Mouse (Mus musculus): ENCODE data around the gene Ubc.
A peak's percentile ranks its signal among the peaks of the same experiment; 100 is the strongest.

The Ubc gene

DNA sequence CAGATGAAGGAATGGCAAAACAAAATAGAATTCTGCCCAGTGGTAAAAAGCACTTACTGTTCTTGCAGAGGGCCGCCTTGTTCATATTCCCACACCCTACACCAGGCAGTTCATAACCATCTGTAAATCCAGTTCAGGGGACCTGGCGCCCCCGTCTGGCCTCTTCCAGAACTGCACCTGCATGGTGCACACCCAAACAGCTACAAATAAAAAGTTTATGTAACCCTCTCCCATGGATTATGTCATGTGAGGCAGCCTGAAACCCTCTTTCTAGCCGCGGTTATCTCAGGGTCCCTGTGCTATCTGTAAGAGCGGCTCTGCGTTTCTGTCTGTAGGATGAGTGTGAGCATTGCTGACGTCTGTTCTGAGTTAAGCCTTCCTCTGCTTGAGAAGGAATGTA, 41.5 kb downstream of the Ubc start:
- peak; percentile 76 for DNase-seq (ENCODE audit: low read depth)

DNA sequence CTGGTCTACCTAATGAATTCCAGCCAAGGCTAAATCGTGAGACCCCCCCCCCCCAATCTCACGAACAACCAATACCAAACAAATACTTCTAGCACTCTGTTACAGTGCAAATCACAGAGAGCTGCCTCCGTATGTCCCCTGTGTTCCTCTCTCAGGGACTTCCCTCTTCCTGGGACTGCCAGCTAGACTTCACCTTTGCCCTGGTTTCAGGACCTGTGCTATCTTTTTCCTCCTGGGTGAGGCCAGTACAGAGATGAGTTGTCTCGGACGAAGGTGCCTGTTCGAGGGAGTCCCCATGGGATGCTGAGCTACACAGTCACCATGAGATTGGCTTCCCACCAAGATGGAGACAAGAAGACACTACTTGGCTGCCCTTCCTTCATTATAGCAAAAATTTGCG, 41.9 kb downstream of the Ubc start:
- no peak for DNase-seq (ENCODE audit: low read depth)

DNA sequence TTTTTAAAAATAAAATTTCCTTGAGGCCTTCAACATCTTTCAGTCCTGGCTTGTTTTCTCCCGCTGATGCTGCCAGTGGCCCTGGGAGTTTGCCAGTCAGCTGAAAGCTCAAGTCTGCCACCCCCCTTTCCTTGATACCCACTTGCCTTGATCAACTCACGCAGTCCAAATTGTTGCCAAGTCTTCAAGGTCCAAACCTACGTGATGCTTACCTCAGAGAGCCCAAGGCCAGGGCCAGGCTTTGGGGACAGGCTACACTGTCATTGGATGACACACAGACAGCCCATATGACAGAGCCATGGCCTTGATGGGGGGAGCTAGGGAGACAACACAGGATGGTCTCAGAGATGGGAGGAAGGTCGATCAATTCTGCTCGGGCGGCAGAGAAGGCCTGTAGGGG, 45.7 kb downstream of the Ubc start:
- no peak for DNase-seq (ENCODE audit: low read depth)

DNA sequence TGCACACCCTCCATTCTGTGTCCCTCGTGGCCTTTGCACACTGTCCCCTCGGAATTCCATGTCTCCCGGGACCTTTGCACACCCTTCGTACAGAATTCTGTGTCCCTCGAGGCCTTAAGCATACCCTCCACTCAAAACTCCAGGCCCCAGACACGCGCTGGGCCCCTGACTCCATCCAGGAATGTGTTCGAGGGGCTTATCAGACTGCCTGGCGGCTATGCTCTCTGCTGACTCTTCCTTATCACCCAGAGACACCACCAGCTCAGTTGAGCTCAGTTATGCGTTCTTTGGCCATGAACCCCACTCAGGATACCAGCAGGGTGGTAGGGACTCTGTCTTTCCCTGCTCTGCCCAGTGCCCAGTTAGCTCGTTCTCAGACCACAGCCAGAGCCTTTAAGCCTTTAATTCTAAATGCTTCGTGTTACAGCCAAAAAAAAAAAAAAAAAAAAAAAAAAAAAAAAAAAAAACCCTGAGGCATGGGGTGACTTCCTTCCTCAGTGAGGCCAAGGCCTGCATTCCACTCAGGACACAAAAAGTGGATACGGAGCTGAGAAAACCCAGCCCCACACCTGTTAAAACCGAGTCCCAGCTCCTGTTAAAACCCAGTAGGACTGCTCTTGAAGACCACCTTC, 48.4 kb downstream of the Ubc start:
- no peak for DNase-seq (ENCODE audit: low read depth)

DNA sequence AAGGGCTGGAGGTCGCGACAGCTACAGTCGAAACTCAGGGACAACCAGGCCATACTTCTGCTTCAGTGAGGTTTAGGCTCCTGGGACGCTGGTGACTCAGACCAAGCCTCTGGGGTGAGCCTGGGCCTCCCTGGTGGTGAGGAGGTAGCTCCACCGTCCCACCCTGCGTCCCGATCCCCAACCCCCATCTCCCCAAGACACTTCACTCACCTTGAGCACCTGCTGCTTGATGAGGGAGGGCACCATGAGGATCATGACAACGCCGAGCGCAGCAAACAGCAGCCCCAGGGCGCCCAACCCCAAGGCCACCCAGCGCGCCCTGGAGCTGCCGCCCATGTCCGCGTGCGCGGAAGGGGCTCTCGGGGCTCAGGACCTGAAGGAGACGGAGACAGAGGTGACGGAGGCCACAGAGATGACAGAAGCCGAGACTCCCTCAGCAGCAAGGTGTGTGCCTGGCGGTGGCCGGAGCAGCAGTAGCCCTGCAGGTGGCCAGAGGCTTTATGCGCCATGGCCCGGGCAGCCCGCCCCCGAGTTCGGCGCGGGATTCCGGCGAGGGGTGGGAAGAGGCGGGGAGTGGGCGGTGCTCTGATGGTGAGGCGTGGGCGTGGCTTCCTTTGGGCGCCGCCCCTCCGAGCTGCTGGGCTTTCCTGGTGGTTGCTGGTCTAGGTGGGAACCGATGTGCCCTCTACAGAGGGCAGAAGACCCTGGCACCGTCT, 49.3 kb downstream of the Ubc start, which contains the start of gene Scarb1:
Scarb1 (minus strand) TSS at position 548 of the 716 bp plus-strand sequence.
- DNase-seq (ENCODE audit: low read depth) = peak; percentile 89

DNA sequence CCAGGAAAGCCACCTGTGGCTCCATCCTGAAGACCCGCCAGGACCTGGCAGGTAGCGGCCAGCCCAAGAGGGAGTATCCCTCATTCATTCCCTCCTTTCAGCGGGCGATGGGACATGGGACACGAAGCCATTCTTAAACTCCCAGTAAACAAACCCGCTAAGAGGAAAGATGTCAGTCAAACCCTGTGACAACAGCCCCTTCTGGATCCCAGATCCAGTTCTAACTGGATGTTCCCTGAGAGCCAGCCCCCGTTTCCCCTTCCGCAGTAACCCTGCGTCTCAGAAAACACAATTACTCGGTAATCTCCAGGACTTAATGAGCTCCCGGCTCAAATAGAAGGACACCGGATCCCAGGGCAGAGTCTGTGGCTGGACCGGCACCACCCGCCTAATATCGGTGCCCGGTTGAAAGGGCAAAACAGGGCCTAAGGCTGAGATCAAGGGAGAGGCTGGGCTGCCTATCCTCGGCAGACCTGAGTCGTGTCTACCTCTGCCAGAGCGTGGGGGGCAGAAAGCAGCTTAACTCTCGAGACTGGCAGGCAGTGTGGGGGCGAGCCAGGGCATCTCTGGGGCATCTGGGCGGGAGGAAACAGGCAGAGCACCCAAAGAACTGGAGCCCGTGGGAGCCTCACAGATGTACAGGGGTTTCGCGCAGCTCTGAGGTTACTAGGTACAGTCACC, 50.0 kb downstream of the Ubc start:
- peak; percentile 40 for DNase-seq (ENCODE audit: low read depth)

DNA sequence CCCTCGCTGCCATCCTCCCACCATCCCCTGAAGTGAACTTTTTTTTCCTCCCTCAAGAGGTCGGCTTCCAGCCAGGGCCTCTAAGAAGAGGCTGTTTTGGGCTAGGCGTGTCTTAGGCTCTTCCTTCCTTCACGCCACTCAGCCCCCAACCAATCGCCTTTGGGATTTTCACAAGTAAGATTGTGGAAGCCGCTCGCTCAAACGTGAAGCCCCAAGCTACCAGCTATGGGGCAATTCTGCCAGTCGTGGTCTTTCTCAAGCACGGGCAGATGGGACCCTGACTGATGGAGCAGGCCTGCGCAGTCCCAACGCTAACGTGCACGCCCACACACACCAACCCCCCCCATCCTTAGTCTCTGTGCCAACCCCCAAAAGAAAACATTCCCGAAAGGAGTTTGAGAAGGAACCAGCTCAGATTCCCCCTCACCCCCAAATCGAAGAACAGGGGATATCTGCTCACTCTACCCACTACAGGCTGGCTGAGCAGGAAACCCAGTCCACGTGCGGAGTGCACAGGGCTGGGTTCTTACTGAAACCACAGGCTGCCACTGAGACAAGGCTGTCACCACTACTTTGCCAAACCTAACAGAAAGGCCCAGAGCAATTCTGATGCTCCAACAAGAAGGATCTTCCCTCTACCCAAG, 50.8 kb downstream of the Ubc start:
- DNase-seq (ENCODE audit: low read depth) = peak; percentile 62

DNA sequence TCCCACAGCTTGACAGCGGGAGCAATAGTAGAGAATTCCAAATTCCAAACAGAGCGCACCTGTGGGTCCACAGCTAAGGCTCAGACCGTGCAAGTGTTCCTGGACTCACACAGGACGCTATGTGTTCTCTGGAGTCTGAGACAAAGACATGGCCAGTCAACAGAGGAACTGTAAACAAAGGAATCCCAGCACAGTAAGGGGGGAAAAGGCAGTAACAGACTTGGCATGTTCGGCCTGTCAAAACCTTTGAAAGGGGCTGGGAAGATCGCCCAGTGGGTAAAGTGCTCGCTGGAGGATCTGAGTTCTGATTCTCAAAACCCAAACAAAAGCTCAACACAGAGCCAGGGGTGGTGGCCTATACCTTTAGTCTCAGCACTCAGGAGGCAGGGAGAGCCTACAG, 52.5 kb downstream of the Ubc start:
- DNase-seq (ENCODE audit: low read depth) = no peak

DNA sequence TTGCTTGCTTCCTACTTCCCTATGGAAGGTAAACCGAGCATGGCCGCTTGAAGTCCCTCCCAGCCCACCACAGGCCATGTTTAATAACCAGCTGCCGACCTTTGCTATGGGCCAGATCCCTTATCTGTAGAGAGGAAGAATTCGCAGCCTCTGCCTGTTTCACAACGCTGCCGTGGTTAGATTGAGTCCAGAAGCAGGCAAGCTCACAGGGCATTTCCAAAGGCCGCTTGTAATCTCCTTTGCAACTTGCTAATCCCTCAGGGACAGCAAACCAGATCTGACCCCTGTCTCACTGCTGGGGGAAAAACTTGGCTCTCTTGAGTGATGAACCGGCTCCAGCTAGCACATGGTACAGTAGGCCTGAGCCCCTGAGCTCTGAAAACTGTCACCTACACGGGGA, 53.0 kb downstream of the Ubc start:
- no peak for DNase-seq (ENCODE audit: low read depth)
